Mouse (Mus musculus) hindbrain, postnatal 0 days (tissue): ENCODE measurements around the gene Ryr3. TPM values are rescaled to one million over a fixed set of nuclear protein-coding genes. Genes with fewer than 3 reads are reported as not detected.

ENCODE experiments used
- ATAC-seq: fragments of 200-750 bp; cut with Nextera tagmentation; 2 replicates; pipeline ENCODE4 v1.8.0; 2017; ENCODE audit warnings: mild to moderate bottlenecking, moderate TSS enrichment, moderate library complexity
- DNase-seq: peaks from one replicate; pipeline ENCODE4 v3.0.0-alpha.2; 2015; ENCODE audit warnings: low spot score
- H3K27ac ChIP-seq: fragments of 300-500 bp; sonication (generic); 2 replicates; pipeline ENCODE4 v1.5.1; 2014; ENCODE audit warnings: mild to moderate bottlenecking
- H3K27me3 ChIP-seq: fragments of 300-500 bp; sonication (generic); 2 replicates; pipeline ENCODE4 v1.6.1; 2014; ENCODE audit warnings: low read length, mixed read lengths; ENCODE audit not compliant: insufficient read depth
- H3K36me3 ChIP-seq: fragments of 300-500 bp; sonication (generic); 2 replicates; pipeline ENCODE4 v1.6.1; 2014; ENCODE audit warnings: low read length, mixed read lengths; ENCODE audit not compliant: insufficient read depth
- H3K4me1 ChIP-seq: fragments of 300-500 bp; sonication (generic); 2 replicates; pipeline ENCODE4 v1.6.1; 2014; ENCODE audit warnings: antibody characterized with exemption, low read length, mixed read lengths; ENCODE audit not compliant: insufficient read depth
- H3K4me2 ChIP-seq: fragments of 300-500 bp; sonication (generic); 2 replicates; pipeline ENCODE4 v1.6.1; 2014; ENCODE audit warnings: low read depth, mild to moderate bottlenecking, low read length, moderate library complexity, mixed read lengths
- H3K4me3 ChIP-seq: fragments of 300-500 bp; sonication (generic); 2 replicates; pipeline ENCODE4 v1.5.1; 2014; ENCODE audit warnings: low read length
- H3K9ac ChIP-seq: fragments of 300-500 bp; sonication (generic); replicated peaks from 2 replicates; pipeline ENCODE4 v1.6.1; 2014; ENCODE audit warnings: mild to moderate bottlenecking, low read length, moderate library complexity, mixed read lengths
- H3K9me3 ChIP-seq: fragments of 300-500 bp; sonication (generic); 2 replicates; pipeline ENCODE4 v1.6.1; 2016; ENCODE audit warnings: low read length, mixed read lengths
- CTCF ChIP-seq: IDR thresholded peaks from 2 replicates; pipeline ENCODE4 v1.5.1; 2016; ENCODE audit warnings: antibody characterized with exemption, control low read depth, low read depth
- WGBS: fragments of 180-500 bp; shearing (Covaris S2); extraction: QIAGEN DNeasy Blood & Tissue Kit; methylation state at CpG from one replicate; pipeline ENCODE4 v1.1.7; 2014; 5-methylcytosine and 5-hydroxymethylcytosine counted together
- polyA plus RNA-seq: library from polyadenylated mRNA; unstranded; fragments of >200 nt; fragmentation: Nextera tagmentation; extraction: Ambion mirVana; gene quantifications from 2 replicates; pipeline ENCODE4 v1.2.1, GENCODE M21; 2015
- total RNA-seq: library from RNA; depleted of rRNA; stranded (reverse); fragments of >200 nt; gene quantifications from 2 replicates; pipeline ENCODE4 v1.2.3, GENCODE M21; 2014

Ryr3 gene
- total and polyA plus RNA-seq, 2 experiments from 2014 or later, result 5.7 to 12.7 TPM

GRCm38 (mm10) chr2:113210023-113210422 lies 6.9 kb downstream of the Ryr3 start:
- 84% methylated on average over 3 of the region's 3 CpGs for WGBS
- no peak overlapping the region for H3K9ac ChIP-seq
- no peak for TF ChIP-seq CTCF
- no peaks in the 10 kb centered on the region for H3K27me3 ChIP-seq
- ATAC-seq (no peak), DNase-seq (no peak)
- no peak overlapping the region for H3K27ac ChIP-seq
- no peaks in the 10 kb centered on the region for H3K9me3 ChIP-seq
- no peak overlapping the region for H3K4me2 ChIP-seq
- H3K4me3 ChIP-seq, result no peak overlapping the region
- H3K36me3 ChIP-seq, result no peaks in the 10 kb centered on the region
- H3K4me1 ChIP-seq, result 0 out of 2 replicates have a peak, but pooled peaks cover 1% of the 10 kb centered on the region

- H3K4me3 ChIP-seq, result no peak overlapping the region
- 94% methylated on average over 9 of the region's 9 CpGs for WGBS
- H3K9ac ChIP-seq, result no peak overlapping the region
- H3K4me1 ChIP-seq, result no peaks in the 10 kb centered on the region
- H3K4me2 ChIP-seq, result no peak overlapping the region
- no peaks in the 10 kb centered on the region for H3K36me3 ChIP-seq
- H3K27ac ChIP-seq, result no peak overlapping the region
- H3K27me3 ChIP-seq, result no peaks in the 10 kb centered on the region
- no peak for TF ChIP-seq CTCF
- no peak for DNase-seq
- ATAC-seq, result no peak
- no peaks in the 10 kb centered on the region for H3K9me3 ChIP-seq
Measured at GRCm38 (mm10) chr2:113209263-113209662, 7.6 kb downstream of the Ryr3 start.

GRCm38 (mm10) chr2:113202857-113203256 lies 14.0 kb downstream of the Ryr3 start:
- Histone ChIP-seq H3K9me3 (no peaks in the 10 kb centered on the region), H3K4me3 (no peak overlapping the region), H3K36me3 (no peaks in the 10 kb centered on the region), H3K27ac (no peak overlapping the region), H3K4me2 (no peak overlapping the region), H3K27me3 (no peaks in the 10 kb centered on the region), H3K4me1 (no peaks in the 10 kb centered on the region), H3K9ac (no peak overlapping the region)
- ATAC-seq (no peak), DNase-seq (no peak)
- WGBS, result 79% methylated on average over 6 of the region's 6 CpGs
- no peak for TF ChIP-seq CTCF

DNA sequence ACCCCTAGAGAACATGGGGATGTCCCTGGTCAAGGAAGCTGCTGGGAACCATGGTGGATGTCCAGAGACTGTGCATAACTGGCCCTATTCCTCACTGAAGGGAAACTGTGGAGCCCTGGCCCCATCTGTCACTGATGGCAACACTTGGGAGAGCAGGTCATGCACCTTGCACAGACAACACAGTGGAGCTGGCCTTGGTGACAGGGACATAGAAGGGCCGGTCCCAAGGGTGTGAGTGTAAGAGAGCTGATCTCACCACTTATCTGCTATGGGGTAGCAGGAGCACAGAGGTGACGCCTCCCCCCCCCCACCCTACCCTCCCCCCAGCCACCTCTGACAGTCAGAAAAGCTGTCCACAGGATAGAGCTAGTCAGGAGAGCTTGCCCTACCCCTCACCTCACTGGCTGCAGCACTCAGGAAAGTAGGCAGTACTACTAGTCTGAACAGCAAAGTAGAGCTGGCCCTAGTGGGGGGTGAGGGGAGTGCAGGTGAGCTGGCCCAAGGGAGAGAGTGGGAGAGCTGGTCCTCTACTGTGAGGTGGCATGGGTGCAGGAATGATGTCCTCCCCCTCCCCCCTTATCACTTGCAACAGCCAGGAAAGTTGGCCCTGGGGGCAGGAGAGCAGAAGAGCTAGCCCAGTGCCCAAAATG lies 17.7 kb downstream of the Ryr3 start:
- no peak for TF ChIP-seq CTCF
- no peak overlapping the region for H3K9ac ChIP-seq
- no peaks in the 10 kb centered on the region for H3K4me1 ChIP-seq
- H3K27me3 ChIP-seq, result no peaks in the 10 kb centered on the region
- peak; percentile 35; the same call in 1 of the 2 replicates for ATAC-seq
- H3K9me3 ChIP-seq, result no peaks in the 10 kb centered on the region
- no peak for DNase-seq
- H3K36me3 ChIP-seq, result no peaks in the 10 kb centered on the region
- no peak overlapping the region for H3K27ac ChIP-seq
- WGBS, result 87% methylated on average over 2 of the region's 2 CpGs
- H3K4me3 ChIP-seq, result no peak overlapping the region
- no peak overlapping the region for H3K4me2 ChIP-seq

- no peak for DNase-seq
Measured at GRCm38 (mm10) chr2:113187158-113187557, 29.7 kb downstream of the Ryr3 start.

GRCm38 (mm10) chr2:113181701-113182100 lies 35.2 kb downstream of the Ryr3 start:
- Histone ChIP-seq H3K9ac (no peak overlapping the region), H3K36me3 (no peaks in the 10 kb centered on the region), H3K4me3 (no peak overlapping the region), H3K27me3 (no peaks in the 10 kb centered on the region), H3K4me2 (no peak overlapping the region), H3K9me3 (no peaks in the 10 kb centered on the region), H3K27ac (no peak overlapping the region), H3K4me1 (no peaks in the 10 kb centered on the region)
- 50% methylated on average over 5 of the region's 5 CpGs for WGBS
- no peak for DNase-seq
- TF ChIP-seq CTCF, result no peak
- no peak for ATAC-seq

More at GRCm38 (mm10) chr2:113187158-113187557, 29.7 kb downstream of the Ryr3 start:
- Histone ChIP-seq H3K27ac (no peak overlapping the region), H3K4me2 (no peak overlapping the region), H3K9me3 (no peaks in the 10 kb centered on the region), H3K36me3 (no peaks in the 10 kb centered on the region), H3K4me1 (no peaks in the 10 kb centered on the region), H3K9ac (no peak overlapping the region), H3K4me3 (no peak overlapping the region), H3K27me3 (no peaks in the 10 kb centered on the region)
- WGBS, result 59% methylated on average over 6 of the region's 6 CpGs
- no peak for ATAC-seq
- no peak for TF ChIP-seq CTCF

- no peak overlapping the region for H3K9ac ChIP-seq
- DNase-seq (no peak), ATAC-seq (no peak)
- no peak overlapping the region for H3K4me3 ChIP-seq
- H3K9me3 ChIP-seq, result no peaks in the 10 kb centered on the region
- H3K27me3 ChIP-seq, result no peaks in the 10 kb centered on the region
- H3K27ac ChIP-seq, result no peak overlapping the region
- 0 out of 2 replicates have a peak, but pooled peaks cover 3% of the 10 kb centered on the region for H3K4me1 ChIP-seq
- TF ChIP-seq CTCF, result no peak
- H3K36me3 ChIP-seq, result no peaks in the 10 kb centered on the region
- H3K4me2 ChIP-seq, result no peak overlapping the region
Measured at GRCm38 (mm10) chr2:113178047-113178446, 38.8 kb downstream of the Ryr3 start.
